Mouse (Mus musculus): ENCODE measurements around the gene Ttc28.

Ttc28 gene

DNA sequence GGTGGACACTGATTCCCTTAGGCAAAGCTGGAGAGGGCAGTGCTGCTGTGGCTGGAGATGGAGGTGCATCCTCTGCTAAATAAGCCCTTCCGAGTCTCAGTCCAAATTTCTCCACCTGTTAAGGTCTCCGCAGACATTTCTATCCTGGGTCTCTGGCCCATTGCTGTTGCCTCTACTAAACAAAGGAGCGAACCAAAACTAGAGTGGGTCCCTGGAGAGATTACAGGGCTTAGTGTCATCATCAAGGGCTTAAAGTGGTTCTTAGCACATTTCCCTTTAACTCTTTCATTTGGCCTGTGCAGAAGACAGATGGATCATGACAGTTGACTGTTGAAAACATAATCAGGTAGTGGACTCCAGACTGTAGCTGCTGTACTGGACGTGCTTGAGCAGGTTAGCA lies 9.0 kb downstream of the Ttc28 start:
- DNase-seq: no peak

DNA sequence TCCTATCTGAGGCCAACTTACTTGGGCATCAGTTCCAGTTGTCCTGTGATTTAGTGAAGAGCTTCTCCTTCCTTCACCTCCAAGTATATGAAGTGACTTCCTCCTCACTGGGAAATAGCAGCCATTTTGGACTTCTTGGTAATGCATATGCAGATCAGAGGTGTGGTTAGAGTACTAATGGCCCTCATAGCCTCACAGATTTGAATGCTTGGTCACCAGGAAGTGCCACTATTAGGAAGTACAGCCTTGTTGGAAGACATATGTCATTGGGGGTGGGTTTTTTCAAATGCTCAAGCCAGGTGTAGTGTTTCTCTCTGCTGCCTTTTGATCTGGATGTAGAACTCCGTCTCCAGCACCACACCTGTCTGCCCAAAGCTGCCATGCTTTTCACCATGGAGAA lies 10.3 kb downstream of the Ttc28 start:
- DNase-seq: no peak

DNA sequence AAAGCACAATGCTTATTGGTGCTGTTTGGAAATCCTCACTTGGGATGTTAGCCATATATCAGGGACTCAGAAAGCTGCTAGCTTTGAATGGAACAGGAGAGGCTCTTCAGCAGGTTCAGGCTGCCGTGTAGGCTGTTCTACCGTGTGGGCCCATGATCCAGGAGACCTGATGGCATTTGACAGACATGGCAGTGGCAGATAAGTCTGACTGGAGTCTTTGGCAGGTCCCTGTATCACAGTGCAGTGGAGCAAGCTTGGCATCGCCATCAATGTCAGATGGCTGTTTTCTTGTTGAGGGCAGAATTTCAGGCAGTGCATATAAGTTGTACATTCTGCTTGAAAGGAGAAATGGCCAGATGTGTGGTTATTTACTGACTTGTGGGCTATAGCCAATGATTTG lies 11.0 kb downstream of the Ttc28 start:
- no peak for DNase-seq

DNA sequence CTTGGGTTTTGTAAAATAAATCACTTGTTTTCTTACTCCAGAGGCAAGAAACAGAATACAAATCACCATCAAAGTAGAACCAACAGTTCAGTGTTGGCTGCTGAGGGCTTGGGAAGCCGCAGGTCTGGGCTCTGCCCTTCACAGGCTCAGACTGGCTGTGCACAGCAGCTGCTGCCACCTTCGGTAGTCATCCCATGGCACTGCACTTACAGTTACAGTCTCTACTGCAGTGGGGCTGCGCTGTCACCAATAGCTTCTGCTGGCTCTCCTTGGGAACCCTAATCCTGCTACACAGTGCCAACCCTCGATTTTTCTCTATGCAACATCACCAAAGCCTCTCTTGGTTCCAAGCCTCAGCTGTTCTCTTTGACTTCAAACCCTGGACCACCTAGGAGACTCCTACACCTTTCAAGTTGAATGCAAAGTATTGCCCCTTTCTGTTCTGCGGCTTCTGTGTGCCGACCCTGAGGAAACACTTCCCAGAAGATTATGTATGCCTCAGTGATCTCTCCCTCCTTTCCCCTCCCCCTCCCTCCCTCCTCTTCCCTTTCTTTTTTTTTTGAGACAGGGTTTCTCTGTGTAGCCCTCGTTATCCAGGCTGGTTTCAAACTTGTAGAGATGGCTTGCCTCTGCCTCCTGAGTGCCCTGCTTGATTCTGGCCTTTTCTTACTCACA lies 17.6 kb downstream of the Ttc28 start:
- DNase-seq: no peak

DNA sequence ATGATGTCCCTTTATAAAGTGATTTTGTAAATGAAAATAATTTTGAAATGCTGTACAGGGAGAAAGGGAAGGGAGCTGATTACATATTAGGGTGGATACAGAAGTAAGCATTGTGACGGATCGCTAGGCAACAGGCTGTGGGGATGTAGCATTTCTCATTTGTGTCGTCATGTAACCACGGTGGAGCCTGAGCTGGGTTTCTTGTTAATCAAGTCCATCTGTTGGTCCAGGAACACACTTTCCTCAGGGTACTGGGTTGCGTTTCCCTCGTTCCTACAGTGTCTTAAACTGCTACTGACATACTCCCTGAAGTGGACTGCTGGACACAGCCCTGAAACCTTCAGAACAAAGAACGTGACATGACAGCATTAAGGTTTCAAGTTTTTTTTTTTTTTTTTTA lies 18.6 kb downstream of the Ttc28 start:
- DNase-seq: no peak

DNA sequence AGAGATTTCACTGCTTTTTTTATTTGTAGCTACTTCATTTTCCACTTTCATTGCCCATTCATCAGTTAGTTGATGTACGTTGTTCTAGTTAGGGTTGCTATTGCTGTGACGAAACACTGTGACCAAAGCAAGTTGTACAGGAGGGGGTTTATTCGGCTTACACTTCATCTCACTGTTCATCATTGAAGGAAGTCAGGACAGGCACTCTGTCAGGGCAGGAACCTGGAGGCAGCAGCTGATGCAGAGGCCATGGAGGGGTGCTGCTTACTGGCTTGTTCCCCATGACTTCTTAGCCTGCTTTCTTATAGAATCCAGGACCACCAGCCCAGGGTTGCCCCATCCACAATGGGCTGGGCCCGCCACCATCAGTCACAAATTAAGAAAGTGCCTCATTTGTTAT lies 19.2 kb downstream of the Ttc28 start:
- DNase-seq: no peak

DNA sequence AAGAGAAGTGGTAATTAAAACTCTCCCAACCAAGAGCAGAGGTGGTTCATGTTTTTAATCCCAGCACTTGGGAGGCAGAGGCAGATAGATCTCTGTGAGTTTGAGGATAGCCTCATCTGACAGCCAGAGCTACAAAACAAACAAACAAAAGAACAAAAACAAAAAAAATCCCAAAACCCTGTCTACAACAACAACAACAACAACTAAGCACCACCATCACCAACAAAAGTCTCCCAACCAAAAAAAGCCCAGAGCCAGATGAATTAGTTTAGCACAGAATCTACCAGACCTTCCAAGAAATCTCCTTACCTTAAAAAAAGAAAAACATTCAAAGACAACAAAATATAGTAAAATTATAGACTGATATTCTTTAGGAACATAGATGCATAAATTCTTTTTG lies 20.7 kb downstream of the Ttc28 start:
- no peak for DNase-seq

DNA sequence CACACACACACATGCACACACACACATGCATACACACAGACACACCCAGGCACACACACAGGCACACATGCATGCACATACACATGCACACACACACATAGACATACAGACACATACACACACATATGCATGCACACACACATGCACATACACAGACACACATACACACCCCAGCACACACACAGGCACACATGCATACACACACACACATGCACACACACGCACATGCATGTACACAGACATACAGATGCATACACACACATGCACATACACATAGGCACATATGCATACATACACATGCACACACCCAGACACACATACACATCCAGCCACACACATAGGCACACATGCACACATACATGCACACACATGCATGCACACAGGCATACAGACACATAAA lies 27.1 kb downstream of the Ttc28 start:
- no peak for DNase-seq

DNA sequence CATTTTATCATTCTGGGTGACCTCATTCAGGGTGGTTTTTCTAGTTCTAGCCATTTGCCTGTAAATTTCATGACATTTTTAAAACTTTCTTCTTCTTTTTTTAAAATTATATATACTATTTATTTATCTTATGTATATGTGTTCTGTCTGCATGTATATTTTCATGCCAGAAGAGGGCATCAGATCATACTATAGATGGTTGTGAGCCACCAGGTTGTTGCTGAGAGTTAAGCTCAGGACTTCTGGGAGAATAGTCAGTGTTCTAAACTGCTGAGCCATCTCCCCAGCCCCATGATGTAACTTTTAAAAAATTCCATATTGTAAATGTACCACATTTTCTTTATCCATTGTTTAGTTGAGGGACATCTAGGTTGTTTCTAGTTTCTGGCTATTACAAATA lies 29.3 kb downstream of the Ttc28 start:
- DNase-seq: no peak

DNA sequence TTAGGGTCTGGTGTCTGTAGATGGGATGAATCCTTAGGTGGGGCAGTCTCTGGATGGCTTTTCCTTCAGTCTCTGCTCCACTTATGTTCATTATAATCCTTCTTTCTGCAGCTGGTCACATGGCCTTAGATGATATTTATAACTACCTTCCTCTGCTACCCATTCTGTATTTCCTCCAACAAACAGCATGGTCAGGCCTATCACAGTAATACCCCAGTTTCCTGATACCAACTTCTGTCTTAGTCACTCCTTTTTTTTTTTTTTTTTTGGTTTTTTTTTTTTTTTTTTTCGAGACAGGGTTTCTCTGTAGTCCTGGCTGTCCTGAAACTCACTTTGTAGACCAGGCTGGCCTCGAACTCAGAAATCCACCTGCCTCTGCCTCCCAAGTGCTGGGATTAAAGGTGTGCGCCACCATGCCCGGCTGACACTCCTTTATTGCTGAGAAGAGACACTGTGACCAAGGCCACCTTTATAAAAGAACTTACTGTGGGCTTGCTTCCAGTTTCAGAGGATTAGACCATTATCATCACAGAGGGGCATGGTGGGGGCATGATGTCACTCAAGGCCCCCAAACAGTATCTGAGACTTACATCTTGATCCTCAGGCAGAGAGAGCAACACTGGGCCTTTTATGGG lies 30.5 kb downstream of the Ttc28 start:
- DNase-seq: no peak

DNA sequence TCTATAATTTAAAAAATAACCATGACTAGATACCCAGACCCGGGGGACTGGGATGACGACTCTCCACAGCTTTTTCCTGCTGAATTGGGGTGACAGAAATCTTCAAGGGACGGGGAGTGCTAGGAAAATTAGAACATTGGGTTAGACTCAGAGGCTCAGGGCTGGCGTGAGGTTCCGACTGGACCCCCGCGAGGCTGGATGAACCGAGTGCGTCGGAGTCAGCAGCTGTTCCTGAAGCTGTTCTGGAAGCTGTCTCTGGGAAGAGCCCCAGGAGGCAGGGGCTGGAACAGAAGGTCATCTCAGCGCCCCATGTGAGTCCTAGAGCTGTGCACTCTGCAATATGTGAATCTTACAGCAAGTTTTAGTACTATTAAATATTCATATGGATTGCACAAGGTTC lies 35.3 kb downstream of the Ttc28 start:
- DNase-seq: no peak

DNA sequence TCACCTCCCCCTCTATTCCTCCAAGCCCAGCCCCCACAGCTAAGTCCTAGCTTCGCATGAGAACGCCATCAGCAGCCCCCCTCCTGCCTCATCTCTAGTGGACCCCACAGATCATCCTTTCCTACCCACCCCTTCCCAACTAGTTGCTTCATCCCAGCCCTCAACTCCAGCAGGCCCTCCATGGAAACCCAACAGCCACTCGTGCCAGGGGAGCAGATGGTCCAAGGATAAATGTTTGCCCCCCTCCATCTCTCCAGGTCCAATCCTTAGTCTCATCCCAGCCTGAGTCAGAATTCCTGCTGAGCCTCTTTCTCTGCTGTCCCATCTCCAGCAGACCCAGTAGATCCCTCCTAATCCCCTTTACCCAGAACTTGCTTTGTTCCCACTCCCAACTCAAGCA lies 36.6 kb downstream of the Ttc28 start:
- DNase-seq: peak; percentile 10

DNA sequence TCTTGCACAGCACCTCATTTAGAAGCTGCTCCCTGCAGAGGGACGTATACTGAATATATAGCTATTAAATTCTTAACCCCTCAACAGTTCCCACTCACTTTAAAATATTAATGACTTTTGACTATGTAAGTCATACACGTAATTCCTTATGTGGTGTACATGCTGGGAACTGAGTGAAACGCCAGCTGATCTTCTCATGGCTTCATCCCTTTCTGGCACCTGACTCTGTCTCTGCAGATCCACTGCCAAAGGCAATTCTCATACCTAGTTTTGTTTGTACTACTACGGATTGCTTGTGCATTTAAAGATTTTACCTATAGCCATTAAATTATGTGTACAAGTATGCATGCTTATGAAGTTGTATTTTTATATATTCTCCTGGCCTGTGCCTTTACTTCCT lies 39.9 kb downstream of the Ttc28 start:
- no peak for DNase-seq

DNA sequence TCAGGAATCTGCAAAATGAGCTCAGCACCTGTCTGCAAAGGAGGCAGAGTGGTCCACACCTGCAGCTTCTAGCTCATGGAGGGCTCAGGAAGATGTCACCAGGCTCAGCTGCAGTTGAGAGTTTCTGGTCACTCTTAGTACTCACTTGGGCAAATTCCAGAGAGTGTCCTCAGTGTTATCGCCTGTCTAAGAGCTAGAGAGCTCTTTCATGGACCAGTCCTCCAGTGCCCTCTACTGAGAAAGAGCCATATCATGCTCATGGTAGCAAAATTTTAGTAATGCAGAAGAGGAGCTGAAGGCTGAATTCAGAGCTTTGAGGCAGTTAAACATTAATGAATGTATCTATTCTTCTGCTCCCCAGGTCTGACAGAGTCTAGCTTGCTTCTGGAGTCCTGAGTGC lies 43.7 kb downstream of the Ttc28 start:
- DNase-seq: no peak

DNA sequence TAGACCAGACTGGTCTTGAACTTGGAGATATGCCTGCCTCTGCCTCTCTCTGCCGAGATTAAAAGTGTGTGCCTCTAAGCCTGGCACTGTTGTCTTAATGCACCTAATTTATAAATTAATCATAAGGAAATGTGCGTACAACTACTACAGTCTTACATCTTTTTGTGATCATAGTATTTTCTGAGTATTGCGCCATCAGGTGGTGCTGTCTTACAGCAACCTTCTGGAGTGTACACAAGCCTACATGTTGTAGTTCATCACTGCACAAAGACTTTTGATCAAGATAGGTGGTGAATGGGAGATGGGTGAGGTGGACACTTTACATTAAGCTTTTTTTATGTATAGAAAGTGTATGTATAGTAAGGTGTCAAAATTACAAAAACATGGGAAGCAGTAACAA lies 45.0 kb downstream of the Ttc28 start:
- no peak for DNase-seq

DNA sequence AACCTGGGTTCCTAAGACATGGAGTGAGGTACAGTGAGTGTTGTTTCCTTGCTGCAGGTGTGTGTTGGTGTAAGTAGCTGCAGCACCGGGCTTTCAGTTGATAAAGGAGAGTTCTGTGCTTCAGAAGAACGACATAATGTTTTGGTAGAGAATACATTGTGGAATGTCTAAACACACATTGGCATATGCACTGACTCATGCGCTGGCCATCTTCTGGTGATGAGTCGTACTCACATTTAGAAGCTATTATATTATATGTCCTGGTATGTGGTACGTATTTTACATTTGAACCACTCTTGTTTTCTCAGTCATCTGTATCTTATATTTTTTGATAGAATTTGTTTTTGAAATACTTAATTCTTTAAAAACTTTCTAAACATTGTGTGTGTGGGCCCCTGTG lies 46.2 kb downstream of the Ttc28 start:
- no peak for DNase-seq

DNA sequence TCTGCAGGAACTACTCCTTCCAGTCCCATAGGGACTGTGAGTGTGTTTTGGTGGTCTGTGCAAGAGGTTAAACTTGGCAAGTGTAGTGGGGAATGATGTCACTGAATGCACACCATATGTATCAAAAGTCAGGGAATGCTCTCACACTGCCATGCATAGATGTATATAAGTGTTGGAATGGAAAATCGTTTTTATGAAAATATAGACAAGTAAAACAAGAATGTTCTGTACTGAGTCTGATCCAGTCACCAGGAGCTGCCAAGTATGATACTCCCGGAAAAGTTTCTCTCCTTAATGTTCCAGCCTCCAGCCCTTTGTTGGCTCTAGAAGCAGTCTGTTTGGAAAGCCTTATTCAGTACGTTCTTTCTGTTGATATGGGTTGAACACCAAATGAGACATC lies 48.7 kb downstream of the Ttc28 start:
- DNase-seq: no peak

DNA sequence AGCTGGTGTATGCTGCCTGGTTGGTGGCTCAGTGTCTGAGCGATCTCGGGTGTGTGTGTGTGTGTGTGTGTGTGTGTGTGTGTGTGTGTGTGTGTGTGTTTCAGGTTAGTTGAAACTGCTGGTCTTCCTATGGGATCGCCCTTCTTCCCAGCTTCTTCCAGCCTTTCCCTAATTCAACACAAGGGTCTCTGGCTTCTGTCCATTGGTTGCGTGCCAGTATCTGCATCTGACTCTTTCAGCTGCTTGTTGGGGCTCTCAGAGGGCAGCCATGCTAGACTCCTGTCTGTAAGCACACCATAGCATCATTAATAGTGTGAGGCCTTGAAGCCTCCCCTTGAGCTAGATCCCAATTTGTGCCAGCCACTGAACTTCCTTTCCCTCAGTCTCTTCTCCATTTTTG lies 49.7 kb downstream of the Ttc28 start:
- DNase-seq: no peak

DNA sequence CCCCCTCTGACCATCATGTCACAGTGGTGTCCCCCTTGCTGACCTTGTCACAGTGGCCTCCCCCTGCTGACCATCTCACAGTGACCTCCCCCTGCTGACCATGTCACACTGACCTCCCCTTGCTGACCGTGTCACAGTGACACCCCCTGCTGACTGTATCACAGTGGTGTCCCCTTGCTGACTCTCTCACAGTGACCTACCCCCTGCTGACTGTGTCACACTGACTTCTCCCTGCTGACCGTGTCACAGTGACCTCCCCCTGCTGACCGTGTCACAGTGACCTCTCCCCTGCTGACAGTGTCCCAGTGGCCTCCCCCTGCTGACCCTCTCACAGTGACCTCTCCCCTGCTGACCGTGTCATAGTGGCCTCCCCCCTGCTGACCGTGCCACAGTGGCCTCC lies 57.0 kb downstream of the Ttc28 start:
- DNase-seq: no peak

DNA sequence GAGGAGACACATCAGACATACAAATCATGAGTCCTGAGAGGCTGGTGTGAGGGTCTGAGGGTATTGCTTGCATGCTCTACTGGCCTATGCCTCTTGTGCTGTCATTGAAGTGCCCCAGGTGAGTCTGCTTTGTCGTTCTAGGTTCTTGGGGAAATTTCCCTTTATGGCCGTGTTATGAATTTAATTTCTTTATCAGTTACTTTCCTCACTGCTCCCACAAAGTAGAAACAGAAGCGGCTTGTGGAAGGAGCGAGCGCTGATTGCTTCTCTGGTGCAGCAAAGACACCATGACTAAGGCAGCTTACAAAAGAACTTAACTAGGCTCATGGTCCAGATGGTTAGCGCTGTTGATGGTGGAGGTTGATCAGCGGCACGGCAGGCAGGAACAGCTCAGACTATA lies 64.7 kb downstream of the Ttc28 start:
- DNase-seq: no peak

DNA sequence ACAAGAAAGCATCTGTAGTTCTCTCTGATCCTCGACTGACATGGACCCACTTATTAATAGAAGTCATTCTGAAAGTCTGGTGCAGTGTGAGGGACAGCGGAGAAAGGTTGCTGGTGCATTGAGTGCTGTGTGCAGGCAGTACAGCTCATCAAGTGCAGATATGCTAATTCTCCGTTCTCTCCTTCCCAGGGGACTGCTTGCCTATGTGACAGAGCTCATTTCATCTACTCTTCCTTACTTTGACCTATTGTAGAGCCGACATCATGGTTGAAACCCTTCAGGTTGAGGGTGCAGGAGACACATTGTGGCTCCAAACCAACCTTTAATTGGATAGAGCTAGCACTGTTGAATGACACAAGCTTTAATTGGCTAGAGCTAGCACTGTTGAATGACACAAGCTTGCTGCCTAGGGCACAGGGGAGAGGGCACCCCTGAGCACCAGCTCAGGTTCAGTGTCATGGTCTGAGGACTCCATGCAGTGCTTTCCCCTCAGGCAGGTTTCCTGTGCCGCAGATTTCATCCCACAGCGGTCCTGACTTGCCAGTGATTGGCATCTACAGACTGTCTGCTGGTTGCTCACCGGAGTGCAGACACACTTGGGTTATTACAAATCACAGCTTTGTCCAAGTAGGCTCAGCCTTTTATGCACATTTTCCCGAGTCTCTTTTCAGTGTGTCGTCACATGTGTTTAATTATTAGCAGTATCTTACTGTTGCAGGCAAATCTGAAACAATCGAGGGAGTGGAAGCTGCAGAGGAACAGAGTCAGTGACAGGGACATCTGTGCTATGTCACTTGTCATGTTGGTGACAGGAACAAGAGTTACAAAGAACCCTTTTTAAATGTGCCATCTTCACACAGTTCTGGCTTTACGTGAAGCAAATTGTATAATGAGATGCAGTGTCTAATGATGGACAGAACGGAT lies 69.1 kb downstream of the Ttc28 start:
- DNase-seq: no peak

DNA sequence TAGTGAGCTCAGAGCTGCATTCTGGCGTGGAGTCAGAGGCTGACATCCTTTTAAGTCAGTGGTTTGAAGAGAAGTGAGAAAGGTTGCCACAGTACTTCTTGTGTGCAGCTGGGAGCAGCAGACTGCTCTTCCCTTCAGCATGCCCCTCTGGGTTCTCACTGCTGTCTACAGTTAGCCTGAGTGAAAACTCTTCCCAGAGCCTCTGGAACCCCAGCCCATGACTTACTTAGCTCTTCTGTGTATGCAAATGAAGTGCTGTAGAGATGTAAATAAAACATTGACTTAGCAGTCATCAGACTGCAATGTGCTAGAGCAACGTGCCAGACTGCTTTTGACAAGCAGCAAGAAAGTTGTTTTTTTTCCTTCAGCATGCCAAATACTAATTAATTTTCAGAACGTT lies 70.2 kb downstream of the Ttc28 start:
- no peak for DNase-seq

DNA sequence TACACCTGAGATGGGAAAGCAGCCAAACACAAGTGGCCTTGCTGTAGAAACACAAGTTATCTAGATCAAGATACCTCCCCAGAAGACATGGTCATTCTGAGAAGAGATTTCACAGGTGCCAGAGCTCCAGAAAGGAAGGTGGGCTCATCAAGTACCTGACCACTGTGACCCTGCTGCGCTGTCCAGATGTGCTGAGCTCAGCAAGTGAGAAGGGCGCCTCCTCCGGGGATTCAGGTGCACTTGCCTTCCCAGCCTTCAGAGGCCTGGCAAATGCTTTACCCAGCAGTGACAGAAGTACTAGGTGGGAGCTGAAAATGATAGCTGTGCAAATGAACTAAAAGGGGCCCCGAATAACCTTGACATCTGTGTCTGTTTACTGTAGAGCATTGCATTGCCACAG lies 78.6 kb downstream of the Ttc28 start:
- DNase-seq: no peak

DNA sequence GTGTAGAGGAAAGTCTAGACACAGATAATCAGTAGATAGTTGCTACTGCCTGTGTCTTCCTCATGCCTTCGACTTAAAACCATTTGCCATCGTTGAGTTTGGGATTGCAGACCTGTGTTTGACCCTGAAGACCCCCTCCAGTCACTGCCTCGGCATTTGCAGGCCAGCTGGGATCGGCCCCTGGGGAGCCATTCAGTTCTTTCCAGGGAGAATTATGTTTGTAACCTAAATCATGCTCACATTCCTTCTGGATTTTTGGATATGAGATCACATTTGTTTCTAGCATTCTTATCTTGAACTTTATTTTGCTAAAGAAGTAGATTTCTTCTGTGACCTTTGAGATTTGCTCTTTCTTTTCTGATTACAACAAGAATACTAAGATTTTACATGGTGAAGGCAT lies 80.5 kb downstream of the Ttc28 start:
- no peak for DNase-seq

Measured in cerebellum, adult 11-12 months (tissue).